Mouse (Mus musculus) liver, embryonic 13.5 days (tissue): ENCODE data around the gene Akr1c19. TPM values are rescaled to one million over a fixed set of nuclear protein-coding genes. Genes with fewer than 3 reads are reported as not detected.
"Not testable (repeated sequence)": the region's sequence is repeated elsewhere in the genome, so short reads cannot be mapped to it uniquely, and the experiment has no call there.

Source experiments
- ATAC-seq: fragments of 200-750 bp; cut with Nextera tagmentation; 2 replicates; pipeline ENCODE4 v1.8.0; 2017; ENCODE audit warnings: low read depth, mild to moderate bottlenecking, moderate number of reproducible peaks, moderate library complexity
- DNase-seq: peaks from one replicate; pipeline ENCODE4 v3.0.0; 2022
- H3K27ac ChIP-seq: fragments of 300-500 bp; sonication (generic); 2 replicates; pipeline ENCODE4 v1.5.1; 2015; ENCODE audit warnings: moderate library complexity, mild to moderate bottlenecking, inconsistent platforms
- H3K27me3 ChIP-seq: fragments of 300-500 bp; sonication (generic); 2 replicates; pipeline ENCODE4 v1.6.1; 2015; ENCODE audit warnings: mild to moderate bottlenecking, inconsistent platforms
- H3K36me3 ChIP-seq: fragments of 300-500 bp; sonication (generic); 2 replicates; pipeline ENCODE4 v1.6.1; 2015; ENCODE audit warnings: mild to moderate bottlenecking, inconsistent platforms
- H3K4me1 ChIP-seq: fragments of 300-500 bp; sonication (generic); replicated peaks from 2 replicates; pipeline ENCODE4 v1.6.1; 2015; ENCODE audit warnings: inconsistent platforms
- H3K4me2 ChIP-seq: fragments of 300-500 bp; sonication (generic); 2 replicates; pipeline ENCODE4 v1.6.1; 2015; ENCODE audit warnings: inconsistent platforms, mild to moderate bottlenecking, moderate library complexity
- H3K4me3 ChIP-seq: fragments of 300-500 bp; sonication (generic); replicated peaks from 2 replicates; pipeline ENCODE4 v1.5.1; 2015; ENCODE audit warnings: mild to moderate bottlenecking, inconsistent platforms
- H3K9ac ChIP-seq: fragments of 300-500 bp; sonication (generic); 2 replicates; pipeline ENCODE4 v1.6.1; 2015; ENCODE audit warnings: mild to moderate bottlenecking, inconsistent platforms
- H3K9me3 ChIP-seq: fragments of 300-500 bp; sonication (generic); replicated peaks from 2 replicates; pipeline ENCODE4 v1.6.1; 2016; ENCODE audit warnings: inconsistent platforms
- WGBS: fragments of 180-500 bp; shearing (Covaris S2); methylation state at CpG from one replicate; pipeline ENCODE4 v1.1.7; 2015; ENCODE audit not compliant: insufficient replicate concordance; 5-methylcytosine and 5-hydroxymethylcytosine counted together
- polyA plus RNA-seq: library from polyadenylated mRNA; unstranded; fragments of >200 nt; fragmentation: Nextera tagmentation; extraction: Ambion mirVana; gene quantifications from 2 replicates; pipeline ENCODE4 v1.2.1, GENCODE M21; 2015

Gene Akr1c19
- polyA plus RNA-seq, 1 experiment from 2014 or later, result 35.8 TPM

DNA sequence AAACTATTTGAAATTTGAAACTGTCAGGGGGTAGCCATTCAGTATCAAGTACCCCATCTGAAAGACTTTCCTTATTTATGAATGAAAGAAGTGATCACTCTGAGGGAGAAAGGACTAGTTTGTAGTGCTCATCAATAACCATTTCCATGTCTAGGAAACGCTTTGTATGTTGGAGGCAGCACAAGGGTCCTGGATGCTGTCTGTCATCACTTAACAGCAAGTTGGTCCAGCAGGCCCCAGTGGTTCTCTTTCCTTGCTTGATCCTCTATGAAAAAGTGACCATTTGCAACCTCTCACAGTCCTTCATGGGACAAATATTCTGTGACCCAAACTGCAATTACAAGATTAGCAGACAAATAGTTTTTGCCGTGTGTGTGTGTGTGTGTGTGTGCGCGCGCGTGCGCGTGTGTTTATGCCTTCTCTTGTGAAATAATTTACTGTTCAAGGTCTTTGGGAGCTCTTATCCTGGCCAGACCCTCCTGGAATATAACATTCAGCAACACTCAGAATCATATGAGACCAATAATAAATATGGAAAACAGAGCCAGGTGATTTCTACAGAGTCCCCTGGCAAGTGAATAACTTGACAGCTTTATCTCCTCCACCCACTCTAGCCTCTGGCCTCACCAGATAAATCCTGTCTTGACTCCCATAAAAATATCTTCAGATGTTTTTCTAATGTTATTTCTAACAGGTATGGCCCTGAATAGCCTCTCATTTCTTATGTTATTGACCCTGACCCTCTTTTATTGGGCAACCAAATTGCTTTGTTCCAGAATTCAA, 2.5 kb downstream of the Akr1c19 start:
- Histone ChIP-seq H3K4me2 (no peak overlapping the region), H3K36me3 (no peaks in the 10 kb centered on the region), H3K9me3 (no peaks in the 10 kb centered on the region), H3K4me1 (no peaks in the 10 kb centered on the region), H3K9ac (no peak overlapping the region), H3K27me3 (no peaks in the 10 kb centered on the region), H3K4me3 (no peak overlapping the region), H3K27ac (no peak overlapping the region)
- ATAC-seq (no peak), DNase-seq (no peak)
- 81% methylated on average over 8 of the region's 8 CpGs for WGBS

DNA sequence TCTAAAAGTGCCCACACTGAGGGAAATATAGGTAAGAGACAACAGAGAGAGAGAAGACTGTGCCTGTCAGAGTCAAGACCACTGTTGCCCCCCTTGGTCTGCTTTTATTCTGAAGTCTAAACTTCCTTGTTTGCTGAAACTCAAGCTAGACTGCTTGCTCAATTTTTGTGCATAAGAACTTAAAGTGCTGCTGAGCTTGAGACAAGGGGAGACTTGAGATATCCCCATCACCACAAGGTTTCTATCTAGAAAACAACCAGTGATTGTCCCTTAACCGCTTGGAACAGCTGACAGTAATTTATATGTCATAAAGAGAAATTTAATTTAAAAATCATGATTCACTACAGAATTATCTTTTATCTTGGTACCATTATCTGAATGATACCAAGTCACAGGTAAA, 4.6 kb downstream of the Akr1c19 start:
- Histone ChIP-seq H3K4me2 (no peak overlapping the region), H3K4me3 (no peak overlapping the region), H3K36me3 (peaks cover 3% of the 10 kb centered on the region; the same call in 1 of the 2 replicates), H3K4me1 (no peaks in the 10 kb centered on the region), H3K9me3 (no peaks in the 10 kb centered on the region), H3K27ac (no peak overlapping the region; the same call in 1 of the 2 replicates), H3K27me3 (no peaks in the 10 kb centered on the region), H3K9ac (no peak overlapping the region)
- 48% methylated on average over 1 of the region's 1 CpGs for WGBS
- no peak for DNase-seq
- no peak for ATAC-seq

DNA sequence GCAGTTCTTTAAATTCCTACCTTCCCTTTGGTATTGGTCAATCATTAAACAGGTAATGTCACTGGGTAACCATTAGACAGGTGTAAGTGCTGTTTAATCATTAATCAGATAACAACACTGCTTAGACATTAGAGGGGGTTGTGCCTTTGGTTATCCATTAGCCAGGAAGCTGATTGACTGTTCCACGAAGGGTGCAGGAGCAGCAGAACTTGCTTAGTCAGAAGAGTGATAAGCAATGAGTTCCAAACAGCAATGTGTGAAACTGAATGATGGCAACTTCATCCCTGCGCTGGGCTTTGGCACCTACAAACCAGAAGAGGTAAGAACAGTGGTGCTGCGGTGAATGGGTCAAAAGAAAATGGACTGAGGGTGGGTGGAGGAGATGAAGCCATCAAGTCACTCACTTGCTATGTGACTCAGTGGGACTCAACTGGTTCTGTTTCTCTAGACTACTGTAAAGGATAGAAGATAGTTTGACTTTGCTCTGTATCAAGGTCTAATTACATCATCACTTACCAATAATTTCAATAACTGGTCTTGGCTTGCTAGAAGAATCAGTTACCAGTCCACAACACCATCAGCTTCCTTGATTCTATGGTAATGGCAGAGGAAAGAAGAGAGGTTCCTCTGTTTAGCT, 5.2 kb downstream of the Akr1c19 start:
- Histone ChIP-seq H3K36me3 (peaks cover 8% of the 10 kb centered on the region; the same call in 1 of the 2 replicates), H3K4me3 (peak overlapping the region; percentile 38), H3K27me3 (no peaks in the 10 kb centered on the region), H3K4me1 (no peaks in the 10 kb centered on the region), H3K9me3 (no peaks in the 10 kb centered on the region), H3K27ac (no peak overlapping the region), H3K9ac (no peak overlapping the region), H3K4me2 (peak overlapping the region; percentile 33; the same call in 1 of the 2 replicates)
- ATAC-seq (peak; percentile 91), DNase-seq (no peak)
- WGBS, result 45% methylated on average over 3 of the region's 3 CpGs

DNA sequence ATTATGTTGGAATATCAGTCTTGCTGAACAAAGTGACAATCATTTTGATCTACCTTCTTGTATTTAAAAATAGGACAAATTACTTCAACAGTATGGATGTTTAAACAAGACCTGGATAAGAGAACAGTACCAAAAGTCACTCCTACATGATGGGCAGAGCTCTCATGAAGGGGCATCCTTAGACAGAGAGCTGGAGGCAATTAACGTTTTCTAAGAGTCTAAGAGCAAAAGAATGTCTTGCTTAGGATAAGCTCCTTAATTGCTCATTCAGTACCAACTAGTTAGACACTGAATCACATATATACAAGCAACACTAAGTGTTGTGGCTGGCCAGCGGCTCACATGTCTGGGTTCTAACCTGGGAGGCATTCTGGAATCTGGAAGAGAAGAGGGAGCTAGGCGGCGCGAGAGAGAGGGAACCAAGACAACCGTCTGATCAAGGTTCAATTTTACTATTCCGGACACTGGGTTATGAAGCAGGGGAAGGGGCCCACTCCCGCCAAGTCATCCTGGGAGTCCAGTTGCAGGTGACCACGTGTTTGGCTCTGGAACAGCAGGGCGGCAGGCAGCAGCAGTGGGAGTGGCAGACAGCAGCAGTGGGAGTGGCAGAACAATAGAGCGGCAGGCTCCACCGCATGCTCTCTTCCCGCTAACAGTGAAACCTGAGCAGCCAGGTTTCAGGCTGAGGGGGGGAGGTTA, 16.5 kb downstream of the Akr1c19 start:
- no peak for DNase-seq
- 6% methylated on average over 13 of the region's 13 CpGs for WGBS
- H3K27me3 ChIP-seq, result no peaks in the 10 kb centered on the region
- no peaks in the 10 kb centered on the region for H3K36me3 ChIP-seq
- peaks cover 5% of the 10 kb centered on the region; the same call in 1 of the 2 replicates for H3K4me1 ChIP-seq
- no peak overlapping the region for H3K4me3 ChIP-seq
- no peaks in the 10 kb centered on the region for H3K9me3 ChIP-seq
- ATAC-seq, result peak; percentile 63
- no peak overlapping the region for H3K27ac ChIP-seq
- H3K9ac ChIP-seq, result no peak overlapping the region
- 0 out of 2 replicates have a peak overlapping the region, but pooled peaks have one; percentile 23 for H3K4me2 ChIP-seq

DNA sequence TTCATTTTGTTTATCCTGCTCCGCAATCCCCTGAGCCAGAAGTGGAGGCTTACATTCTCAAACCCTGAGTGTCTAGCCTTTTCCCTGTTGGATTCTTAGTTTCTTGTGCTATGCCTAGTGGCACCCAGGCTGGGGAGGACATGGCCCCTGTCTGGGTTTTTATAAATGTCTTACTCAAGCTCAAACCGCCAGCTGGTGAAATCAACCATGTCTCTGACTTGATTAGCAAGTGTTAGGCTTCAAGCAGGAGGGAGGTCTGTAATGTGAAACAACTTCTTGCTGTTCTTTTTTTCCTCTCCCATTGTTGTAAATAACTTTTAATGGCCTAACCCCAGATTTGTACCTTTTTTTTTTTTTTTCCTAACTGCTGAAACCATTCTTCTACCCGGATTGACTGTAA, 20.8 kb downstream of the Akr1c19 start:
- WGBS, result 48% methylated on average over 3 of the region's 3 CpGs
- no peaks in the 10 kb centered on the region for H3K36me3 ChIP-seq

DNA sequence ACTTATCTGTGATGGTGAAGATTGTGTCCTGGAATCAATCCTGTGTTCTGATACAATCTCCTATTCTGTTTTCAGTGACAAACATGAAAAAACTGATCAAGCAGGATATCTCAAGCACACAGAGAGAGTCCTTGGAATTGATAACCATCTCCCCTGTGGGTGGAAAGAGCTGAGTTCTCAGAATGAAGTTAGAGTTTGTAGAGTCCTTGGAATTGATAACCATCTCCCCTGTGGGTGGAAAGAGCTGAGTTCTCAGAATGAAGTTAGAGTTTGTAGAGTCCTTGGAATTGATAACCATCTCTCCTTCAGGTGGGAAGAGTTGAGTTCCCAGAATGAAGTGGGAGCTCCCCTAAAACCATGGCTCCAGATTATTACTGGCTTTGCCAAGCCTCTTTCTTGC, 28.4 kb downstream of the Akr1c19 start:
- H3K9ac ChIP-seq, H3K27me3 ChIP-seq, H3K9me3 ChIP-seq, DNase-seq, H3K36me3 ChIP-seq, ATAC-seq, H3K4me2 ChIP-seq, H3K4me3 ChIP-seq, H3K27ac ChIP-seq, H3K4me1 ChIP-seq: not testable (repeated sequence)

More for the DNA sequence above, 20.8 kb downstream of the Akr1c19 start:
- DNase-seq, result no peak
- no peak overlapping the region for H3K9ac ChIP-seq
- no peak overlapping the region for H3K4me3 ChIP-seq
- H3K4me1 ChIP-seq, result peaks cover 5% of the 10 kb centered on the region; the same call in 1 of the 2 replicates
- no peaks in the 10 kb centered on the region for H3K9me3 ChIP-seq
- no peak overlapping the region for H3K27ac ChIP-seq
- no peaks in the 10 kb centered on the region for H3K27me3 ChIP-seq
- ATAC-seq, result no peak
- no peak overlapping the region for H3K4me2 ChIP-seq

DNA sequence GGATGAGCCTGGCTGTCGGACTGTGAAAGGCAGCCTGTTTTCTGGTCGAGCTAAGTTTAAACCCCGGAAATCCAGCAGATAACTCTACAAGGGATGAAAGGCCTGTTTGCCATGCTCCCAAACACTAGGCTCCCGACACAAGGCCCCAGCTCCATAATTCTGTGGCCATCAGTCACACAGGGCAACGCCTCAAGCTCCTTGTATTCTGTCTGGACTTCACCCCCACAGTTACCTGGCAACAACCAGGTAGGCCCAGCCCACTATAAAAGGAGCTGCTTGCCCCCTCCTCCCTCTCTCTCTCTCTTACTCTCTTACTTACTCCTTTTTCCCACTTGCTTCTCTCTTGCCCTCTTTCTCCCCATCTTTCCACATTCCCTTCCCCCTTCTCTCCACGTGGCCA, 28.8 kb downstream of the Akr1c19 start:
- Histone ChIP-seq H3K4me1 (no peaks in the 10 kb centered on the region), H3K4me3 (no peak overlapping the region), H3K4me2 (no peak overlapping the region), H3K27ac (no peak overlapping the region), H3K9me3 (no peaks in the 10 kb centered on the region), H3K27me3 (no peaks in the 10 kb centered on the region), H3K36me3 (no peaks in the 10 kb centered on the region), H3K9ac (no peak overlapping the region)
- DNase-seq (no peak), ATAC-seq (no peak)
- 65% methylated on average over 6 of the region's 6 CpGs for WGBS

DNA sequence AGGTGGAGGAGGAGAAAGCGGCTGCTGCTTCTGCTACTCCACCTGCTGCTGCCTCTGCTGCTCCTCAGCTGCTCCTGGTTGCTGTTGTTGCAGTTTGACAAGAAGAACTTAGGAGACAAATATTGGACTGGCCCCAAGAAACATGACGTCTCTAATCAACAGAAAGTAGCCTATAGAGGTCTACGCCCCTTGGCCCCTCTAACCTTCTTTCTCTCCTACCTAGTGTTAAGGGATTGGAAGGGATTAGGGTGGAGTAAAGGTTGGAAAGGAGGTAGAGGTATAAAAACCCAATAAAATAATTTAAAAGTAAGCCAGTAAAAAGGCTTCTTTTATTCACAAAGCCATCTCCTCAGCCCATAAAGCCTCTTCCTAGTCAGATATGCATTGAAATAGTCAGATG, 36.1 kb downstream of the Akr1c19 start:
- H3K27me3 ChIP-seq, result no peaks in the 10 kb centered on the region
- no peaks in the 10 kb centered on the region for H3K4me1 ChIP-seq
- H3K9ac ChIP-seq, result no peak overlapping the region
- WGBS, result 53% methylated on average over 3 of the region's 3 CpGs
- no peak overlapping the region for H3K4me2 ChIP-seq
- H3K4me3 ChIP-seq, result no peak overlapping the region
- no peak overlapping the region for H3K27ac ChIP-seq
- DNase-seq, result no peak
- no peaks in the 10 kb centered on the region for H3K36me3 ChIP-seq
- no peaks in the 10 kb centered on the region for H3K9me3 ChIP-seq
- no peak for ATAC-seq

DNA sequence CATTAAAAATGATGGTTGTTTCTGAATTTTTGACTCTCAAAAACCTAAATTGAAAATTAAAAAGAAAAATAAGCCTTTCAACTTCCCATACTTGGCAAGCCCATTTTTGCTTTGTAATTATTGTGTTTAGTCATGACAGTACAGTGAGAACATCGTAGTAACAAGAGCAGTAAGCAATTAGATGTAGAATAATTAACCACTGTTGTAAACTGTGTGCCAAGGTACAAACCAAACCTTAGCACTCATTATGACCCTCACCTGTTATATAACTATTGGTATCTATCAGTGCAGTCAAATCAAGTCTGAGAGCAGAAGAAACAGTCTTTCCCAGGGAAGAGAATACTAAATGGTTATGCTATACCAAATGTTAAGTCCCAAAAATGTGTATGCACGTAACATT, 36.5 kb downstream of the Akr1c19 start:
- no peak overlapping the region for H3K9ac ChIP-seq
- no peak overlapping the region for H3K27ac ChIP-seq
- DNase-seq, result no peak
- H3K9me3 ChIP-seq, result no peaks in the 10 kb centered on the region
- no peak overlapping the region for H3K4me2 ChIP-seq
- WGBS, result 57% methylated on average over 2 of the region's 2 CpGs
- no peak for ATAC-seq
- no peaks in the 10 kb centered on the region for H3K36me3 ChIP-seq
- no peak overlapping the region for H3K4me3 ChIP-seq
- no peaks in the 10 kb centered on the region for H3K27me3 ChIP-seq
- H3K4me1 ChIP-seq, result no peaks in the 10 kb centered on the region

DNA sequence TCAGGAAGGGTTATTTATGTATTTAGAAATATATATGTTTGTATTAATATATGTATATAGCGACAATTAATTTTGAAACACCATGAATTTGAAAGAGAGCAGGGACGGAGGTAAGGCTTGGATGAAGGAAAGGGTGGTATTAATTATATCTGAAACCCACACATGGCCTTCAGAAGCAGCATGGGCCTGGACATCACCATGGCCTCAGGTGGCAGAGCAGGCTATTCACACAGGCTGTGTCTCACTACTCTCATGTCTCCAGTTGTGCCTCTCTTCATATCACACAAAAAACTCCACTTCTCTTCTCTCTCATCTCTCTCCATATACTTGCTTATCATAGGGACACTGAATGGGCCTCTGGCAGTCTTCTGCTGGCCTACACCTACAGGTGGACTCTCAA, 37.0 kb downstream of the Akr1c19 start:
- not testable (repeated sequence) for H3K27me3 ChIP-seq, H3K9me3 ChIP-seq, DNase-seq, H3K4me2 ChIP-seq, H3K36me3 ChIP-seq, H3K27ac ChIP-seq, H3K9ac ChIP-seq, H3K4me1 ChIP-seq, ATAC-seq, H3K4me3 ChIP-seq
- 63% methylated on average over 2 of the region's 2 CpGs for WGBS

DNA sequence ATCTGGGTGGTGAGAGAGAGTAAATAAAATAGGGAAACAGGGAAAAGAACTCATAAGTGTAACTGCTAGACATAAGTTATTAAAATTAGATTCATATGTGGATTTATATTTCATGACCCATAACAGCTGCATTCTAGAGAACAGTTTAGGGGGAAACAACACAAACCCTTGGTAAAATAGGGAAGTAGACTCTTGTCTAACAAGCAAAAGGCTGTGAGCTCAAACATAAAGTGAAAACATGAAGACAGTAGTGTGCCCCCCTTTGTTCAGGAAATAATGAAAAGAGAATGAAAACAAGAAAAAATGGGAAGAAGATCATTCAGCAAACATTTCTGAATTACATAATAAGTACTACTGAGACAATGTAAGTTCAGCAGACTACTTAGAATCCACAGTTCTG, 42.4 kb downstream of the Akr1c19 start:
- ATAC-seq (no peak), DNase-seq (no peak)
- H3K27ac ChIP-seq, result no peak overlapping the region
- H3K4me1 ChIP-seq, result no peaks in the 10 kb centered on the region
- no peaks in the 10 kb centered on the region for H3K9me3 ChIP-seq
- H3K27me3 ChIP-seq, result no peaks in the 10 kb centered on the region
- no peak overlapping the region for H3K4me2 ChIP-seq
- no peak overlapping the region for H3K4me3 ChIP-seq
- no peaks in the 10 kb centered on the region for H3K36me3 ChIP-seq
- H3K9ac ChIP-seq, result no peak overlapping the region
